Mouse (Mus musculus) T-cell, adult 66 days (primary cell): Measurements from ENCODE around the gene Fbln1. TPM values are rescaled to one million over a fixed set of nuclear protein-coding genes. Genes with fewer than 3 reads are reported as not detected.

Experiments used
- total RNA-seq, 2 experiments: library from RNA; stranded (reverse); gene quantifications; 3 replicates in 1 of 2; 4 replicates in 1 of 2; pipeline ENCODE4 v1.2.4; 2023

The Fbln1 gene
- 1 to 10 TPM in 1 of 2 experiments, under 1 TPM in 1; 0.95 to 1.4 TPM for total RNA-seq

GRCm38 (mm10) chr15:85205792-85206702 is at the start of gene Fbln1:
Fbln1 (plus strand) TSS chr15:85205949.

GRCm38 (mm10) chr15:85335671-85336300 is 130.0 kb downstream of the Fbln1 start, which contains the start of gene Atxn10:
Atxn10 (plus strand) TSS chr15:85336245.

Other genes starting within 250 kb of the Fbln1 start
- 10 to 100 TPM; 14.4 to 22.4 TPM for gene 5031439G07Rik, start 217.4 kb upstream of the Fbln1 start, total RNA-seq
- not detected for gene Upk3a, start 188.8 kb upstream of the Fbln1 start, total RNA-seq
- gene Fam118a, start 177.0 kb upstream of the Fbln1 start, total RNA-seq, result 10 to 100 TPM; 59.3 to 69.5 TPM
- gene Smc1b, start 74.0 kb upstream of the Fbln1 start, total RNA-seq, result not detected
- not detected for gene Ribc2, start 73.9 kb upstream of the Fbln1 start, total RNA-seq
- 10 to 100 TPM; 58.9 to 69.0 TPM for gene Atxn10, start 130.3 kb downstream of the Fbln1 start, total RNA-seq